Mouse (Mus musculus) brain, embryonic 14.5 days (tissue): ENCODE data around the gene Prr15.

ENCODE experiments used
- CTCF ChIP-seq: fragments of 200-500 bp; IDR thresholded peaks from 2 replicates; pipeline ENCODE4 v1.5.1; 2012; ENCODE audit warnings: inconsistent platforms, mild to moderate bottlenecking, moderate library complexity, borderline replicate concordance; ENCODE audit not compliant: insufficient read depth, insufficient read length; ENCODE audit errors: extremely low read depth
- POLR2A ChIP-seq: fragments of 200-500 bp; IDR thresholded peaks from 2 replicates; pipeline ENCODE4 v1.6.1; 2012; ENCODE audit warnings: mild to moderate bottlenecking, inconsistent platforms, borderline replicate concordance; ENCODE audit not compliant: poor library complexity, insufficient read depth, insufficient read length, severe bottlenecking; ENCODE audit errors: extremely low read depth

DNA sequence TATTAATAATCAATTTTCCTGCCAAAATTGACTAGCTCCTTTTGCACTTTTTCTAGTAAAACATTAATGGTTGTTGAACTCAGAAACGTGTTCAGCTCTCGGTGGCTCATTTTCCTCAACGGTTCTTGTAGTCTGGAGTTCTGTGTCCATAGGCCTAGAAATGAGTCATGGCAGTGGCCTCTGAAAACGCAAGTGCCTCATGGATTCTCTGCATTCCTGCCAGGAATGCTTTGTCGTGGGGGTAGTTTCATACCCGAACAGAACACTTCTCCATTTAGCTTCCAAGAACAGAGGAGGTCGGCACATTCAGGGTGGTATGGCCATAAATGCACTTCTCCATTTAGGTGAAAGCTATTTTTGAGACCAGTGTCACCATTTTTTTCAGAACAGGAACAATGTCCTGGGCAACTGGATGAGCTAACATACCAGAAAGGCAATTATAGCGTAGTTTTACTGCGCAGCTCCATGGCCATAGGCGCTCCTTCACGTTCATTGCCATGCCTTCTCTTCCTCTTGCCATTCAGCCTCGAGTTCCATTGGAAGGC is 41.4 kb upstream of the Prr15 start:
- TF ChIP-seq CTCF (no peak), POLR2A (no peak)
